Mouse (Mus musculus) embryonic fibroblast, embryonic 13.5 days (primary cell): ENCODE data around the gene 1810049J17Rik. TPM values are rescaled to one million over a fixed set of nuclear protein-coding genes. Genes with fewer than 3 reads are reported as not detected.

ENCODE experiments used
- H3K27ac ChIP-seq: 2 replicates; pipeline ENCODE4 v1.5.1; 2012; ENCODE audit warnings: low read length, control low read depth, inconsistent platforms; ENCODE audit not compliant: insufficient read depth
- H3K4me1 ChIP-seq: 2 replicates; pipeline ENCODE4 v1.6.1; 2011; ENCODE audit warnings: low read length; ENCODE audit not compliant: control insufficient read depth, insufficient read depth
- H3K4me3 ChIP-seq: 2 replicates; pipeline ENCODE4 v1.5.1; 2011; ENCODE audit warnings: mild to moderate bottlenecking, control low read depth, low read length; ENCODE audit not compliant: insufficient read depth
- CTCF ChIP-seq: IDR thresholded peaks from 2 replicates; pipeline ENCODE4 v1.5.1; 2011; ENCODE audit warnings: mild to moderate bottlenecking, control low read depth, low read length, moderate library complexity, borderline replicate concordance; ENCODE audit not compliant: insufficient read depth
- POLR2A ChIP-seq: IDR thresholded peaks from 2 replicates; pipeline ENCODE4 v1.6.1; 2011; ENCODE audit warnings: low read depth, mild to moderate bottlenecking, control low read depth, low read length, moderate library complexity
- polyA plus RNA-seq: library from polyadenylated mRNA; stranded (reverse); fragments of >200 nt; gene quantifications from 2 replicates; pipeline ENCODE4 v1.2.4, GENCODE M21; 2011; ENCODE audit warnings: low read depth; ENCODE audit not compliant: missing spikeins, insufficient read length

Gene 1810049J17Rik
- polyA plus RNA-seq, 1 experiment: 2.0 TPM

DNA sequence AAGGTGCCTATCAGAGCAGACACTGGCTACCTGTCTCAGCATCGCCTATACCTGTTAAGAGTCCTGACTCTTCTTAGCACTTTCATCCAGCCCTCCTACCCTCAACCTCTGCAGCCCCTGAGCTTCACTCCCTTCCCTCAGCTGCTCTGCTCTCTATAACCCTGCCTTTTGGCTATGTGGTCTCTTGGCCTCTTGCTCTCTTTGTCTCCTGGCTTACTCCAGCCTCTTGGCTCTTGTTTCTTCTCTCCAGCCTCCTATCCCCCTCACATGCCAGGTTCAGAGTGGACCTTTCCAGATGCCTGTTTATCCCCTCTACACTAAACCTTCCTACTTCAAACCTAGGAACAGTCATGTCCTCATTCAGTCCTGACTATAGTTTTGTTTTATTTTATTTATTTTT is 2.6 kb upstream of the 1810049J17Rik start:
- no peak for TF ChIP-seq POLR2A
- no peak for TF ChIP-seq CTCF

DNA sequence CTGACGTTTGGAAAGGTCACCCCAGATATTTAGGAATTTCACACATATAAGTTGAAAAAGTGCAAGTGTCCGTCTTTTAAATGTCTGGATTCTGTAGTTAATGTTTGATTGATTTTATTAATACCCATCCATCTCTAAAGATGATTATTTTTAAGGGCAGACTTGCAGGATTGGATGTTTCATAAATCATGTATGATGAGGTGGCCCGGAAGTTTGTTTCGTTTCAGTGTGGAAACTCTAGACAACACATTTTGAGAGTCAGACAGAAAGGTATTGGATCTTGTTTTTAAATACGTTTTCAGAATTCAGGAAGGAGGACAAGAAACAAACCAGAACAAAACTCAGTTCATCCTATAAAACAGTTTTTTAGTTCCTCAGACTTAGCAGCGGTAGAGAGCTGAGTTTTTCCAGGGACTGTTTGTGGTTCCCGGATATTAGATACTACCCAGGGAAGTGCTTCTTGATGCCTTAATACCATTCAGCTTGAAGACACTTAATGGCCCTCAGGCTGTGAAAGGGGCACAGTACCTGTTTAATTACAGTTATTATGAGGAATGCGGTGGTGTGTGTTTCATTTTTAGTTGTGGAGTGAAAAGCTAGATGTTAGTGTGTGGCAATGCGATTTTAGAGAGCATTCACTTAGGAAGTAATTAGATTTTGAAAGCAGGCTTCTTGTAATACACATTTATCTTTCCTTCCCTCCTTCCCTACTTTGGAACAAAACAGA is 1.1 kb upstream of the 1810049J17Rik start:
- TF ChIP-seq POLR2A (no peak), CTCF (no peak)
- peaks cover 5% of the 10 kb centered on the region; the same call in 1 of the 2 replicates for H3K4me1 ChIP-seq
- H3K27ac ChIP-seq: no peak overlapping the region; the same call in 1 of the 2 replicates
- H3K4me3 ChIP-seq: peak overlapping the region; percentile 100

More for the DNA sequence above, 2.6 kb upstream of the 1810049J17Rik start:
- peaks cover 5% of the 10 kb centered on the region; the same call in 1 of the 2 replicates for H3K4me1 ChIP-seq
- H3K27ac ChIP-seq: no peak overlapping the region
- no peak overlapping the region for H3K4me3 ChIP-seq

DNA sequence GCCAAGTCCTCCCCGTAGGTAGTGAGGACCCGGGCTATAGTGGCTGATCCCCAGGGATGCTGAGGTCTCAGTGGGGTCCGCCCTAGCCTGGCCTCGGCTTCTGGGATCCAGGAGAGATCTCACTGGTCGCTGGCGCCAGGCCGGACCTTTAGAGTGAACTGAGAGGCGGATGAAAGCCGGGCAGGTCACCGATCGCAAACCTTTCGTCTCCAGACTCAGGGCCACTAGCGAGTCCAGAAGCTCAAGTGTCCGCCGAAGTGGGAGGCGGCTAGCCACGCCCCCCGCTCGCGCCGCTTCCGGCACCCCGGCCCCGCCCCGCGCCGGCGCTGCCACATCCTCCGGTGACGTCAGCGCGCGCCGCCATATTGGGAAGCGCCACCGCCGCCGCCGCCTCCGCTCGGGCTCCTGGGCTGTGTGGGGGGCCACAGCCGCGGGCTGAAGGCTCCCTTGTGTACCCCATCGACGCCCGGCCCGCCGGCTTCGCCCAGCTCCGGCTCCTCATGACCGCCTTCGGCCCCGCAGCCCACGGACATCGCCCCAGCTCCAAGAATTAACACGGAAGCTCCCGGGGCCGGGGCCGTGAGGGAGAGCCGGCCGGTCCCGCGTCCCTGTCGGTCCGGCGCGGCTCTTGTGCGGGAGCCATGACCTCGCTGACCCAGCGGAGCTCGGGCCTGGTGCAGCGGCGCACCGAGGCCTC is 460 bp downstream of the 1810049J17Rik start, which contains the start of gene Golph3:
Gene Golph3 (plus strand): TSS at position 360 of the 697 bp plus-strand sequence.
- Histone ChIP-seq H3K4me3 (peak within 1 kb of the TSS; percentile 100), H3K4me1 (peaks cover 5% of the 10 kb centered on the region; the same call in 1 of the 2 replicates), H3K27ac (peak within 1 kb of the TSS; percentile 71)
- peak; percentile 94 for TF ChIP-seq POLR2A
- TF ChIP-seq CTCF: no peak

DNA sequence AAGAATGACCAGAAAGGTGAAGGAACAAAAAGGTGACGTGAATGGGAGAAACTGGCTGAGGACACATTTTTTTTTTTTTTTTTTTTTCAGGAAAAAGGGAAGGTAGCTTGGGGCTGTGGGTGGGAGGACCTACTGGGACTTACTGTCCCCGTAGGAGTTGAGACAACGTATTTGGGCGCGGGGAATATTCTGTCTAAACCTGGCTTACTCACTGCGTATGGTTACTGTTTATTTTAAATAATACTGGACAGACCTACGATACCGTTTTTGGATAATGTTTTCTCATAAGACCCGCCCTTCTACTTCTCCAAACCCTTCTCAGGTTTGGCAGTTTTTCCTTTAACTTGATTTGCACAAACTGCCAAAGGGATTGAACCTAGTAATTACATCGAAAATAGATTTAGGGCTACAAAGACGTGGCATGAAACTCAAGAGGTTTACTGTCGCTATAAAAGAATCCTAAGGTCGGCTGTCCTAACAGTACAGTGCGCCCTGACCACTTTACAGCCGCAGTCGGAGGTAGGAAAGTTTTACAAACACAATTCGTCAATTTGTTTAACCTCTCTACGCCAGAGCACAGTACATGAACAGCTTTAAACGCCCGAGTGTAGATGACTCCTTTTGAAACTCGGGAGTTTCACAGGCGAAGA is 1.1 kb downstream of the 1810049J17Rik start:
- no peak for TF ChIP-seq CTCF
- no peak for TF ChIP-seq POLR2A
- Histone ChIP-seq H3K4me1 (peaks cover 5% of the 10 kb centered on the region; the same call in 1 of the 2 replicates), H3K27ac (peak overlapping the region; percentile 71; the same call in 1 of the 2 replicates), H3K4me3 (peak overlapping the region; percentile 94)

DNA sequence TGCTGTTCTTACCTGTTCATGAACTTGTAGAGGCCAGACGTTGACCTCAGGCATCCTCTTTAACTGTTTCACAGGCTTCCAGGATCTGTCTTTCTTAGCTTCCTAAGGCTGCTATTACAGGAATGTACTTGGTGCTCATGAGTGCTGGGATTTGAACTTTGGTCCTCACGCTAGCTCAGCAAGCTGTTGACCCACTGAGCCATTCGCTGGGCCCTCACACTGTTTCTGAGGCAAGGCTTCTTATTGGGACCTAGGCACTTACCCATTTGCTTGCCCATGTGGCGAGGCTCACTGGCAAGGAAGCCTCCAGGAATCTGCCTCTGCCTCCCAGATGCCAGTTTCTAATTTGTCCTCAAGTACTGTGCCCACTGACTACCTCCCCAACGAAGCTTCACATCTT is 1.8 kb downstream of the 1810049J17Rik start:
- peaks cover 5% of the 10 kb centered on the region; the same call in 1 of the 2 replicates for H3K4me1 ChIP-seq
- H3K4me3 ChIP-seq: no peak overlapping the region
- no peak overlapping the region for H3K27ac ChIP-seq
- TF ChIP-seq POLR2A (no peak), CTCF (no peak)

DNA sequence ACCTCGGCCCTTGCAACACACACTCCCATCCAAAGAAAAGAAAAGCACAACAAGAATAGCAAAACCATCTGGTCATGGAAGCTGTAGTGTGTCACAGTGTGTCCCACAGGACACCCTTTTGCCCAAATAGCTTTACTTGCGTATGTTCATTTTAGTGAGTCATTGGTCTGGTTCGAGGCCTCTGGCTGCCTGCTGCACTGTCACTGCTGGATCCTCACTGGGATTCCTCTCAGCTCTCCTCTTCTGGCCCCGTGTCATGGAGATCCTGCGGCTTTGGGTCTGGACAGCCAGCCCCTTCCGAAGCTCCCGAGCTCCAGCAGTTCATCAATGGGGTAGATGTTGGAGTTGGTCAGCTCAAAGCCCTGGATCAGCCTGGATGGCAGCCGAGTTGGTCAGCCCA is 3.2 kb downstream of the 1810049J17Rik start:
- TF ChIP-seq POLR2A (no peak), CTCF (no peak)
- no peak overlapping the region for H3K4me3 ChIP-seq
- H3K4me1 ChIP-seq: no peaks in the 10 kb centered on the region
- H3K27ac ChIP-seq: no peak overlapping the region

DNA sequence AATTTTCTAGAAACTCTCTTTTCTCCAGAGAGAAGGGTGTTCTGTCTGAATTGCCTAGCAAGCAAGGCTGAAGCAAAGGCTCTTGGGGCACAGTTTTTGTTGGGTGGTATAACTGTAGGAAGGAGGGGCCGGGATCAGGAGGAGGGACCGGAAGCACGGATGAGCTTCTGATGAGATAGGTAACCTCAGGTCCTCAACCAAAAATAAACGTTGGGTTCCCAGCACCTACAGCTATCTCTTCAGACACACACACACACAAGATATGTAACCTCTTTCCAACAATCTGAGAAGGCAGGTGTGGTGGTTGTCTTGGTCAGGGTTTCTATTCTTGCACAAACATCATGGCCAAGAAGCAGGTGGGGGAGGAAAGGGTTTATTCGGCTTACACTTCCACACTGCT is 4.4 kb downstream of the 1810049J17Rik start:
- H3K27ac ChIP-seq: no peak overlapping the region
- no peaks in the 10 kb centered on the region for H3K4me1 ChIP-seq
- TF ChIP-seq POLR2A (no peak), CTCF (no peak)
- H3K4me3 ChIP-seq: no peak overlapping the region

DNA sequence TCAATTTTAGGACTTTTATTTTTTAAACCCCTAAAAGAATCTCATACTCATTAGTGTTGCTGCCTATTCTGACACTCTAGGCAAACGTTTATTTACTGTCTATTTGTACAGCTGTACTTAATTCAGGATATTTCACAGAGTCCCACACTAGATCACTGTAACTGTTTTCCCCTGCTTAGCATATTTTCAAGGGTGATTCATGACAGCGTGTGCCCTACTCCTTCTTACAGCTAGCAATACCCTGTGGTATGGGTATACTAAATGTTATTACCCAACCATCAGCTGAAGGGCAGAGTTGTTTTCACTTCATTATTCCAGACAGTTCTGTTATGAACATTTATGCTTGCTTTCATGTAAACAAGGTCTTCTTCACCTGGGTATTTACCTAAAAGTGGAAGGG is 5.7 kb downstream of the 1810049J17Rik start:
- H3K27ac ChIP-seq: no peak overlapping the region
- TF ChIP-seq POLR2A (no peak), CTCF (no peak)
- H3K4me1 ChIP-seq: no peaks in the 10 kb centered on the region
- H3K4me3 ChIP-seq: no peak overlapping the region

DNA sequence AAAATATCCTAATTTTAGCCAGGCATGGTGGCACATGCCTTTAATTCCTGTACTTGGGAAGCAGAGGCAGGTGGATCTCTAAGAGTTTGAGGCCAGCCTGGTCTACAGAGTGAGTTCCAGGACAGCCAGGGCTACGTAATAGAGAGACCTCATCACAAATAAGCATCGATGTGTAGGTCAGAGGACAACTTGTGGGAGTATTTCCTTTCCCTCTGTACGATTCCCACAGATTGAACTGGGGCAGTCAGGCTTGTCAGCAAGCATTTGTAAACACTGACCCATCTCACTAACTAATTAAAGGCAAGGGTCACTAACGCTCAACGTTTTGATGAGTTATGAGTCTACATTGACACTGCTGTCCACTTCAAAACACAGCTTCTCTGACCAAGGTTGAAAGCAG is 7.1 kb downstream of the 1810049J17Rik start:
- H3K4me3 ChIP-seq: no peak overlapping the region
- no peak overlapping the region for H3K27ac ChIP-seq
- no peaks in the 10 kb centered on the region for H3K4me1 ChIP-seq
- TF ChIP-seq CTCF (no peak), POLR2A (no peak)
